Mouse (Mus musculus): Measurements from ENCODE around the gene Mprip.
"Not testable (repeated sequence)": the region's sequence is repeated elsewhere in the genome, so short reads cannot be mapped to it uniquely, and the experiment has no call there.

Mprip gene

DNA sequence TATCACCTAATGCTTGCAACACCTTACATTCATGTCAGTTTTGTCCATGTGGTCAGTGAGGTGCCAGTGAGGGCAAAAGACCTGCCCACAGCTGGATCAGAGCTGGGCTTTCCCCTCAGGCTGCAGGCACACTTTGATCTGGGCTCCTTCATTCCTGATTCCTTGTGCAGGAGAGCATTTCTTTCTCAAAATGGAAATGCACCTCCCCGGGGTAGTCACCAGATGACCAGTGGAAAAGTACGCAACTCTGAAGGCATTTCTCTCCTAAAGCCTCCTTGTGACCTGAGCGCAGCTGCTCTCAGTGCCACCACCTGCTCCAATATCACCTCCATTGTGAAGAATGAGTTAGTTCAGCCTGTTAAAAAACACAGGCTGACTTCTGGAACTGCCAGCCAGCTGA is at the start of gene Mprip:
Gene Mprip, plus strand, starts transcription at position 301 of the 400 bp plus-strand sequence.
- in situ Hi-C loops (cut with MboI, MseI), result no loop called here

DNA sequence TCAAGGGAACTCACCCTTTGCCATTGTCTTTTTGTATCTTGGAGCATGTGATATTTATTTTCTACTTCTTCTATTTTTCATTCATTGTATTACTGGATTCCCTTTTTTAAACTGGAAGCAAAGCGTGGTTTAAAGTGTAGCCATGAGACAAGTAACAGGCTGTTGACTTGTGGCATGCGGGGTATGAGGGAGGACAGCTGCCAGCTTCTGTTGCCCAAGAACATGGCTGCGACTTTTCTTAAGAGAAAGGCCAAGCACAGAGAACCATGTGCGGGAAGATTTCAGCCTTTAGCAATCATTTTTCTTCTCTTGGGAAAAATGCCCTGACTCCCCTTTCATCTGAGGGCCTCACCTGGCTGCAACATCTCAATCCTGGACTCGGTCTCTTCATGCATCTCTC is 49.5 kb upstream of the Mprip start:
- in situ Hi-C loops (cut with MboI, MseI), result no loop called here

DNA sequence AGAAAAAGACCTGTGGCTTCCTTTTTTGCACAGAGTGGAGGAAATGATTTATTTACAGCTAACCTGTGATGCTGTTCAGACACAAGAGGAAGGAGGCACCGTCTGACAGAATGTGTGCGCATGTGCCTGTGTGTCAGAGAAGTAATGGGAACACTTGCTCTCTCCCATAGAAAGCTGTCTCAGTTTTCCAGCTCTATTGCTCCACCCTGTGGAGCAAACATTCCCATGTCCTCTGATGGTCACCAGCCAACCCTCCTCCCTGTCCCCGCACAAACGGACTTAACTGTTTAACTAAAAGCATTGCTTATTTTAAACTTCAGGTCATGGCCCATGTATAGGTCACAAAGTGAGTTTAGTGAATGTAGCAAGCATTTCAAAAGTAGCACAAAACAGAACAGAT is 47.0 kb upstream of the Mprip start:
- in situ Hi-C loops (cut with MboI, MseI), result no loop called here

GRCm38 (mm10) chr11:59616986-59617385 is 44.1 kb upstream of the Mprip start:
- in situ Hi-C loops (cut with MboI, MseI), result not testable (repeated sequence)

- in situ Hi-C loops (cut with MboI, MseI), result loop anchor here (5.0 kb wide), 2 partner anchors 115 to 155 kb away; no protein-coding TSS in a partner anchor
These were observed 38.9 kb upstream of the Mprip start for GRCm38 (mm10) chr11:59622214-59622613.

- in situ Hi-C loops (cut with MboI, MseI), result loop anchor here (5.0 kb wide), 2 partner anchors 113 to 153 kb away; no protein-coding TSS in a partner anchor
These were observed 37.0 kb upstream of the Mprip start for GRCm38 (mm10) chr11:59624017-59624630.

DNA sequence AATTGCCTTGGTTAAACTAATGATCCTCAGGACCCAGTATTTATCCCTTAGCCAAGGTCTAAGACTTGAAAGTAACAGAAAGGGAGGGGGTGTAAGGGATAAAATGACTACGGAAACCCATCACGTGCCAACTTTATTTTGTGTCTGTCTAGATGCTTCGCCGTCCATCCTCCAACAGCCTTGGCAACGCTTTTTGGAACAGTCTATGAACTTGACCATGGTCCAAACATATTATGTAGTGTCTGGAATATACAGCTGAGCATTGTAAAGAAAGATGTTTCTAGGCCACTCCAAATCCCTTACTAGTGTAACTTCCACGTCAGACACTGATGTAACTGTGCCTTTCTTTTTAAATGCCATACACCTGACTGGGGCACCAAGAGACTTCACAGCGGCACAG is 34.9 kb upstream of the Mprip start:
- in situ Hi-C loops (cut with MboI, MseI), result no loop called here

- in situ Hi-C loops (cut with MboI, MseI), result no loop called here
These were observed 32.9 kb upstream of the Mprip start for GRCm38 (mm10) chr11:59628177-59628576.

DNA sequence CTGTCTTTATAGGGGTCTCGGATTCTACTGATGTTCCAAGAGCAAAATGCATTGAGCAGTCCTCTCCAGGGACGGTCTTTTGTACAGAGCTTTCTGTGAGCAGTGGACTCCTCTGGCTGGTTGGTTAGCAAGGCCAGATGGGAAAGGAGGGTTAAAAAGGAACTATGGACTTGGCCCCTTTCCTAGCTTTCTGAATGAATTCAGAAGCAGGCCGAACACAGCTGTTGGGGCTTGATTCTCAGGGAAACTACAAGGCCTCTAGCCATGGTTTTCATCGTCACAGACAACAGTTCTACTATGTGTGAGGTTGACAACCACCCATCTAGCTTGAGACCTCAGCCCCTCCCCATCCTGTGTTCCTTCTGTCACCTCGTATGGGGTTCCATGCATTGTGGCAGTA is 31.2 kb upstream of the Mprip start:
- in situ Hi-C loops (cut with MboI, MseI), result no loop called here

DNA sequence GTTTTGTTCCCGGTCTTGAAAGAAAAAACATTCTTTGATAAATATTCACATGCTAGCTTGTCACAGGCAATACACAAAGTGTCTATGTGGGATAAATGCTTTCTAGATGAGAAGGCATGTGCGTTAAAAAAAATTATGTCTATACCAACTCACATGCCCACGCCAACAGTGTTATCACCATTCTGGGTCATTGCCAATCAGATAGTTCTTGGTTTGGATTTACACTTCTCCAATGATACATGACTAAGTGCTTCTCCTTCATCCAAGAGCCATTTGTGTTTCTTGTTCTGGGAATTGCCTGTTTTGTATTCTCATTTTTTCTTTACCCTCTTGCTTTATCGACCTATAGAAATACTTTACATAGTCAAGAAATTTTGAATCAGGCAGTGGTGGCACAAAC is 29.1 kb upstream of the Mprip start:
- in situ Hi-C loops (cut with MboI, MseI), result no loop called here

- in situ Hi-C loops (cut with MboI, MseI), result no loop called here
These were observed 28.1 kb upstream of the Mprip start for GRCm38 (mm10) chr11:59633037-59633436.

- in situ Hi-C loops (cut with MboI, MseI), result no loop called here
These were observed 27.0 kb upstream of the Mprip start for GRCm38 (mm10) chr11:59634001-59634660.

DNA sequence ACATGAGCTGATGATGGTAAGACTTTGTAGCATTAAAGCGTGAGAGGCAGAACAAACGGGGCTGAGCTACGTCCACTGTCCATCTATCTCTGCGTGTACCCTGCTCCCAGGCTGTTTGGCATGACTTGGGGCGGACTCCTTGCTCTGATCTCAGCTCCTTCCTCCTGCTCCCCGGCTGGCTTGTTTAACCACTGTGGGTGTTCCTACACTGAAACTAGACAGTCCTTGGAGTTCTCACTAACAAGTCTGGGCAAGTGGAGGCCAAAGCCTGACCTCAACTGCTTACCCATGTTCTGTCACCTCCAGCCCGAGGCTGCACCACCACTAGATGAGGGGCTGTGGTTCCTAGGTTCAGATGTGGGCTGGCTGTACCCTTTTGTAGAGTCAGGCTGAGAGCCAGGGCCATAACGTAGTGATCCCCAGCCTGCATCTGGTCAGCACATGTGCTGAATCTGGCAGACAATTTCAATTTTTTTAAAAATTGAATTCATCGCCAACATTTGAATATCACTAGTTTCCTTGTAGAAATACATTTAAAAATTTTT is 25.8 kb upstream of the Mprip start:
- in situ Hi-C loops (cut with MboI, MseI), result no loop called here

- in situ Hi-C loops (cut with MboI, MseI), result no loop called here
These were observed 25.0 kb upstream of the Mprip start for GRCm38 (mm10) chr11:59635821-59636694.

DNA sequence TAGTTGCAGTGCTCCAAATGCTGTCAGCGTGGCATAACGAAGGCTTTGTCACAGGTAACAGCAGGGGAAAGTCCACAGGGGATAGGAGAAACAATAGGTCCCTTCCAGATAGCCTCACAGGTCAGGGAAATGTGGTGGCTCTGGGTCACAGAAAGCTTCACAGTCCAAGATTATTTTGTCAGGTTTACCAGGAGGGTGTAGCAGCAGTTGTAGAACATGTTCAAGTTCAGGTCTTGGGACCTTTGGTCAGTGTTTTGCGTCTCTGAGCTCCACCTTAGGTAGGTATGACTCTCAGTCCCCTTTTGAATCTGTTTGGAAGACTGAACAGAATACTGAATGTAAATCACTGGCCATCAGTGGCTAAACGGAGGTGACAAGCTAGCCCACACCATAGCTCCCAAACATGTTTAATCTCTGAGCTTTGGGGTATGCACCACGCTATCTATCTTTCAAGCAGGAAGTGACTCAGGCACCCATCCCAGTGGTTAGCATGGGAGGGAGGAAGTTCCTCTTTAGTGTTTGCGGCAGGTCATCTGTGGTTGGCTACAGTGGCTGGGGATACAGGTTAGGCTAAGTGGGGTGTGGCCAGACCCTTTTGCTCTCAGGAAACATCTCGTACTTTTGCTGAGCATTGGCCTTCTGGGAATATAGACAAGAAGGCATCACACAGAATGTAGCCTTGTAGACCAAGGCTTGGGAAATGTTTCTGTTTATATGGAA is 24.2 kb upstream of the Mprip start:
- in situ Hi-C loops (cut with MboI, MseI), result no loop called here

GRCm38 (mm10) chr11:59639957-59640643 is 21.0 kb upstream of the Mprip start:
- in situ Hi-C loops (cut with MboI, MseI), result no loop called here

- in situ Hi-C loops (cut with MboI, MseI), result no loop called here
These were observed 19.9 kb upstream of the Mprip start for GRCm38 (mm10) chr11:59641227-59641626.

DNA sequence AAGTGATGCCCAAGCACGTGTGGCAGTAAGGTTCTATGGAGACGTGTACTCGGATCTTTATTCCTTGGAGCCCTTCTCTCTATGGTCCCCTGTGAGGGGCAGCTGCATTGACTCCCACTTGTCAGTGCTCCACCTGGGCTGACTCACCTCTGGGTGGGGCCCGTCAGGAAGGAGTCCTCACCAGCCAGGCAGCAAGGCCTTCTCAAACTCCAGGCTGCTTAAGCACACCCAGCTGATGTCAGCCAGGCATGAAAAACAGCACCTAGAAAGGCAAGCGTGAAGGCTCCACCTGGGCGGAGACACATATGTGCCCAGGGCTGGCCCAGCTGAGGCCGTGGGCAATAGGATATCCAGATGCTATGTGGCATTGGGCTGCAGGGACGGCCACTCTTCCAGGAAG is 18.7 kb upstream of the Mprip start:
- in situ Hi-C loops (cut with MboI, MseI), result no loop called here

DNA sequence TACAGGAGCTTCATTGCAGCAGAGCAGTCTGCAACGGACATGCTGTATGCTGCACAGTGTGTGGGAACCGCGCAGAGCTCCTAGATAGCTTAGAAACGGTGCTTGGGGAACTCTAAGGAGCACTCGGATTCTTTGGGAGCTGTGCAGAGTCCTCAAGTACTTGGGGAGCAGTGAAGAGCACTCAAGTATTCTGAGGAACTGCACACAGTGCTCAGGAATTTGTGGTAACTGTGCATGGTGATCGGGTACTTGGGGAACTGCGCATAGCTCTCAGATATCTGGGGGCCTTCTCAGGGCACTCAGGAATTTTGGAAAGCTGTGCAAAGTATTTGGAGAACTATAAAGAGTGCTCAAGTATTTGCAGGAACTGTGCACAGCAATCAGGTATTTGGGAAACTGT is 16.1 kb upstream of the Mprip start:
- in situ Hi-C loops (cut with MboI, MseI), result no loop called here

- in situ Hi-C loops (cut with MboI, MseI), result no loop called here
These were observed 12.0 kb upstream of the Mprip start for GRCm38 (mm10) chr11:59649058-59649457.

DNA sequence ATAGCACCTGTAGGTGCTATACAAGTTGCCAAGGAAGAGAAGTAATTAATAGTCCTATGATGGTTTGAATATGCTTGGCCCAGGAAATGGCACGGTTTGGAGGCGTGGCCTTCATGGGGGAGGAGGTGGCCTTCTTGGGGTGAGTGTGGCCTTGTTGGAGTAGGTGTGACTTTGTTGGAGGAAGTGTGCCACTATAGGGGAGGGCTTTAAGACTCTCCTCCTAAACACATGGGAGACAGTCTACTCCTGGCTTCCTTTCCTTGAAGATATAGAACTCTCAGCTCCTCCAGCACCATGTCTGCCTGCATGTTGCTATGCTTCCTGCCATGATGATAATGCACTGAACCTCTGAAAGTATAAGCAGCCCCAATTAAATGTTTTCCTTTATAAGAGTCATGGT is 8.1 kb upstream of the Mprip start:
- in situ Hi-C loops (cut with MboI, MseI), result no loop called here
